Mouse (Mus musculus) right cerebral cortex, postnatal 4 days (tissue): ENCODE data around the gene Gpc6.

Source experiments
- DNase-seq: peaks from one replicate; pipeline ENCODE4 v3.0.0-alpha.2; 2022

Gene Gpc6

GRCm38 (mm10) chr14:116947939-116948591 lies 22.9 kb downstream of the Gpc6 start:
- DNase-seq, result no peak

DNA sequence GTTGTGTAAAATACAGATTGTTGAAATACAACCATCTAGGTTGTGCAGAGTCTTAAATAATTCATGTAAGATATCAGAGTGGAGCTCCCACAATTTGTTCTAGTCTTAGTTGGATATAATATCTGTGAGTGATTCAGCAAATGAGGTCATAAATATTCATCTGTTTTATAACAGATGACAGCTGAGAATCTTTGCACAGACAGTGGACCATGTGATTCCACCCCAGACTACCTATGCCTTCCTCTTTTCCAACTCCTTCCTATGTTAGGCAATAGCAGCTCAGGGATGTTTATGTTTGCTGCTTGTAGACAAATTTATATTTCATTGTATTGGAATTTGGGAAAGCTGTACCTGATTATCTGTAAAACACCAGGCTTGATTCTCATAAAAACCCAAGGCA lies 32.0 kb downstream of the Gpc6 start:
- no peak for DNase-seq

DNA sequence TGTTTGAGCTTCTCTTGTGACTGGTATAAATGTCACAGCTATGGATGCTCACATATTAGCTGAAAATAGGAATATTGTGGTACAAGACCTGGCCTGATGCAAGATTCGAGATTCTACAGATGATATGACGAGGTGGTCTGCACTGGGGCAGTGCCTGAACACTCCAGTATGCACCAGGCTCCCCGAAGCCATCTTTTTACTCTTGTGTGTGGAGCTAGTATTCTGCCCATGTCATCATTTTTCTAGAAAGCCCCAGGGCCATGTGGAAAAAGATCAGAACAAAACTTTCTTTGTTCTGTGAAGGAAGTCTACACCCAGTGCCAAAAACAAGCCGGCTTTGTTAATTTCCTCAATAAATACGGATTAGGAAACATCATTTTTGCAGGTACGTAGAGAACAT lies 39.7 kb downstream of the Gpc6 start:
- no peak for DNase-seq

DNA sequence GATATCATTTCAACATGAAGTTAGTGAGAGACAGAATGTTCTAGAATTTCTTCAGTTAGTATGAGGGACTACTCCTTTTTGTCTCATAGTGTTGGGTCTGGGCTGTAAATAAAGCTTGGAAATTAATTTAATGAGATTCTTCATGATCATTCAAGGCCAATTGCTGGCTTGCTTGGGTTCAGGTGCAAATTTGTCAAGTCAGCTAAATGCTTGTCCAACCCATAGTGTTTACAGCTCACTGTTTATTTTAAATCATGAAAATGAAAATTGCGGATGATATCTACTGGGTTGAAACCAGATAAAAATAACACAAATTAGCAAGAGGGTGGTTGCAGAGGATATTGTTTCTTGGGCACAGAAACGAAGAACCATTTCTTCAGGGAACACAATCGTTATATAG lies 49.6 kb downstream of the Gpc6 start:
- no peak for DNase-seq

DNA sequence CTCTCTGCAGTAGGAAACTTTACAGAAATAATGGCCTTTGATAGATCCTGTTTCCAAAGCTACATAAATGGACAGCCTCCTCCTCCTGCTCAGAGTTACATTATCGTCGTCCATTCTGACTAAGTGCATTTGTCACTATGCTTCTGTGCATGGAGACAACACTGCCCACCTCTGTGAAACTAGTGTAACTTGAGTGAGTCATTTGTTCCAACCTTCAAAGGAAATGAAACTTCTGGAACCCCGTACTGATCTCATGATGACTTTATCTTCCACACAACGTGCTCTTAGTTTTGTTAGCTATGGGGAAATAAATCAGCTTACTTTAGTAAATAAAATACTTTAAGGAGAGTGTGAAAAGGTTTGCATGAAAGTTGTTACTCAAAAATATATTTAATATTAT lies 50.1 kb downstream of the Gpc6 start:
- DNase-seq, result no peak

- DNase-seq, result no peak
These were observed 52.1 kb downstream of the Gpc6 start for GRCm38 (mm10) chr14:116977259-116977658.

GRCm38 (mm10) chr14:116979714-116980382 lies 54.7 kb downstream of the Gpc6 start:
- no peak for DNase-seq

GRCm38 (mm10) chr14:116981711-116982110 lies 56.6 kb downstream of the Gpc6 start:
- no peak for DNase-seq

DNA sequence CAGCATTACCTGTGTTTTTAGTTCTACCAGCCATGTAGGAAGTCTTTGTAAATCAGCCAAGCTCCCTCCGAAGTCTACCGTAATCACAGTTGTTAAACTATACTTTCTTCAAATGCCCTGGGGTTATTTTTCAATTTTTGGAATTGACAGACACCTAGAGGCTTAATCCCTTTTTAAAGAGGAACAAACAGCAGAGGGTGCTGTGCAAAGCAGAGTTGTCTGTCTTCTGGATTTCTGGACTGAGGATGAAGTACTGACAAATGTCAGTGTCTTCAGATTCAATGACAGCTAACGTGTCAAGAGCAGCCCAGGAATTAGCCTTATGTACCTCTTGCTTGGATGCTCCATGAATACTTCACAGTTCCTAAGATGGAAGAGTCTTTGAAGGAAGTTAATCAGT lies 62.2 kb downstream of the Gpc6 start:
- no peak for DNase-seq

DNA sequence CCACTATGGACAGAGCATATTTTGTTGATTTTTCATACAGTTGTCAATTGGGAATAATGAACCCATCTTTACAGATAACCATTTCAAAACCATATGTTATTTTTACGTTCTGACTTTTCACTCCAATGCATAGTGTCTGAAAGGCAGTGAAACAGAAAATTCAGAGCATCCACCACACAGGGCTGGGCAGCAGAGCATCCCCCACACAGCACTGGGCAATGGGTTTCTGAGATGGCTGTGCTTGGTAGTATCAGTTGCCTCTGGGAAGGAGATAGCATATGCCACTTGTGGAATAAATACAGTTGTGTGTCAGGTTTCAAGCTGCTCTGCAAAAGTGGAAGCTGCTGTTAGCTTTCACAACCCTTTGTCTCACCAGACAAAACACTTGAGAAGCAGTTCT lies 75.3 kb downstream of the Gpc6 start:
- DNase-seq, result no peak

DNA sequence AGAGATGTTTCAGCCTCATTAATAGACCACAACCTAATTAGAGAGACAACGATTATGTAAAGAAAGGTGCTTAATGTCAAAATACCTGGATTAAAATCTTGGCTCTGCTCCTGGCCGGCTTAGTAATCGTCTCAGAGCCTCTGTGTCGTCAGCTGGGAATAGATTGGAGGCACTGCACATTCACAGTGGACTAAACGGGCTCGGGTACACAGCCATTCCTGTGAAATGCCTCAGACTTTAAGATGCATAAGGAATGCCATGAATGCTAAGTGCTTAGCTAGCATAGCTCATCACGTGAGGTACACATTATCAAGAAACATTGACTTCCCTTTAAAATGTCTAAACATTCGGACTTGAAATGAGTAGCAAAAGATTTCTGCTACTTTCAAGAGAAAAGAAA lies 77.2 kb downstream of the Gpc6 start:
- no peak for DNase-seq

GRCm38 (mm10) chr14:117008781-117009180 lies 83.7 kb downstream of the Gpc6 start:
- no peak for DNase-seq

DNA sequence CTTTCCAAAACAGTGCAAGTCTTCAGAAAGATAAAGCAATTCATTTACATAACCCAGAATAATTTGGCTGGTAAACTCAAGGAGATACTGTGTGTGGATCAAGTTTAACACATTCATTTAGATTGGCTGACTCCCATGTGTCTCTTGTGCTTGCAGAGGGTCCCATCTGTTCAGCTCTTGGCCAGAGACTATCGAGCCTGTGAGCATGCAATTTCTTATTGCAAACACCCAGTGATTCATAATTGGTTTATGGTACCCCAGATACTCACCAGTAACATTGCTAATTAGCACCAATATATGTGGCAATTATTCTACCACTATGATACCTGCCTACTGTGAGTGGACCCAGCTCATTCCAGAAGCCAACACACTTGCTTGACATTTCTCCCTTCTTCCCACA lies 87.9 kb downstream of the Gpc6 start:
- DNase-seq, result no peak

DNA sequence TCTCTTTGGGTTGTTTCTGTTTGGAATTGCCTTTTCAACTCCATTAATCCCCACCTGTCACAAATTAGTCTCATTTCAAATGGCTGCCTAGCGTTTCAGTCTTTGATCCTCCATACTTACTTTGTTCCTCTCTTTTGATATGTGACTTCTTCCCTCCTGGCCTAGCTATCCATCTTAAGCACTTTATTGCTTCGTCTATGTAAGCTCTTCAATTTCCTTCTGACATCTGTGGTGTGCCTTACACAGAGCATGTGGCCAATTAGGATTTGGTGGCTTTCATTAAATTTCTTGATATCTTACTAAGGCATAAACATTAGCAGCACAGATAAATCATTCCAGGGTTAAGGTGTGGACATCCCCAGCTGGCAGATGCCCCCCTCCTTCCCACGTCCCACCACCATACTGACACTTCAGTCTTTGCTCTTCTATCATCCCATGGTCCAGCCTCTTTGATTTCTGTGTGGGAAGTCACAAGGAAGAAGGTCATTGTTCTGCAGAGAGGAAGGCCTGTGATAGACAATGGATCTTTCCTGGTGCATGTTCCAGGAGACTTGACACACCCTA lies 88.5 kb downstream of the Gpc6 start:
- DNase-seq, result no peak

GRCm38 (mm10) chr14:117015333-117015922 lies 90.3 kb downstream of the Gpc6 start:
- DNase-seq, result no peak

GRCm38 (mm10) chr14:117022180-117022799 lies 97.2 kb downstream of the Gpc6 start:
- no peak for DNase-seq

GRCm38 (mm10) chr14:117034146-117034545 lies 109.0 kb downstream of the Gpc6 start:
- no peak for DNase-seq

DNA sequence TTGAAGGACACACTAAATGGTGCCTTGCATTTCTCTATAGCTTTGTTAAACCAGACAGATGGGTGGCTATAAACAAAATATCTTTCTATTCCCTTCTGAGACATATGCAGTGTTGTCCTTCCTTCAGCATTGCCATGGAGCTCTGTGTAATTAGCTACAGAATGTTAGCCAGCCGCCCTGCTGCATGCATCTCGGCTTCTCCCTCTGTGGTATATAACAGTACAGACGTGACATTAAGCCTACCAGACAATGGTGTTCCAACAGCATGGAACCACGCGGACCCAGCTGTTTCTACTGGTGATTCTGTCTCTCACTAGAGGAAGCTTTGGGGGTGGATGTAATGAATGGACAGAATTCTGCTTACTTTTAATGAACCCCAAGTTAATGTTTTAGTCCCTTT lies 115.9 kb downstream of the Gpc6 start:
- DNase-seq, result no peak

DNA sequence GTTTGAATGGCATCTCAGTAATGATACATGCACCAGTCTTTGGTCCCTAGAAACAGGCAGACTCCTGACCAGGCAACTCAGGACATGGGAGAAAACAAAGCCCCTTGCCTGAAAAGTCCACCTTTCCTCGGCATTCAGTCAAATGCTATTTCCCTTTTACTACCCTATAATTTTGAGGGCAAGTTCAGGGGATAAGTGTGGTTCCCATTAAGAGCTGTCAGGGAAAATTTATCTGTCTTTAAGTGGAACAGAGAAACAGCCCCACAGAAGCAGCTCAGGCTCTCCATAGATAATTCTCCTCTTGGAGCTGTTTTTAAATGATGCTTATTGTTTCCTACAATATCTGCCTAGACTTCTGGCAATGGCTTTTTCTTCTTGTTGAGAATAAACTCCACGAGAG lies 123.8 kb downstream of the Gpc6 start:
- no peak for DNase-seq

DNA sequence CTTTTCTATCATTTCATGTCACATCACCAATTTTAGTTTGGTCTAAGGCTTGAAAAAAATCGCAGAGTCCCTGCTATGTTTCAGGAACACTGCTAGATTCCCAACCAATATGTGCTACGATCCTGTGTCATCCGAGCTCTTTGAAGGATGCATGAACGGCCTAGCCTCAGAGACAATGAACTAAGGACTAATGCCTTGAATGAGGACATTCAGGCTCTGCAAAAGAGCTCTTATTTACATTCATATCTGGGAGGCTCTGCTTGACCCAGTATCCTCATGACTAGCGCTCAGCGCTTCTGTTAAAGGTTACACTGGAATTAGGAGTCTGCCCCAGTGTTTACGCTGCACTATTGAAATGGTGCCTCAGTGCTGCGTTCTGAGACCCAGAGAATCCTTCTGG lies 125.8 kb downstream of the Gpc6 start:
- DNase-seq, result no peak

GRCm38 (mm10) chr14:117053361-117053760 lies 128.2 kb downstream of the Gpc6 start:
- no peak for DNase-seq

DNA sequence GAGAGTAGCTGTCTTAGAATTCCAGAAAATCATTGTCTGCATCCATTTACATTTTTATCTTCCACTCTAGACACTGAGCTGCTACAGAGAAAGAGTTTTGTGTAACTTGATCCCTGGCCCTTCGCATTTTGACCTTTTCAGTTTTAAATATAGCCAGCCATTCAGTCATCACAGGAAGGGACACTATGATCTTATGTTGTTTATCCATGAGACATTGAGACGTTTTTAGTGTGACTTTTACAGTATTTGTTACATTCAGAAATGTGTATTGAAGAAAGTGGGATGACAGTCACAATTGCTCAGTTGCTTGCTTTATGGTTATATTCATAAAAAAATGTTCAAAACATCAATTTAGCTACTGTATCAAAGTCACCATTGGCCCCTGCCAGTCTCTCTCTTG lies 130.0 kb downstream of the Gpc6 start:
- DNase-seq, result no peak

- no peak for DNase-seq
These were observed 136.0 kb downstream of the Gpc6 start for GRCm38 (mm10) chr14:117061078-117061477.

- no peak for DNase-seq
These were observed 136.4 kb downstream of the Gpc6 start for GRCm38 (mm10) chr14:117061527-117061926.
